Mouse (Mus musculus) intestine, embryonic 15.5 days (tissue): ENCODE results near the gene Rnaseh2a. TPM values are rescaled to one million over a fixed set of nuclear protein-coding genes. Genes with fewer than 3 reads are reported as not detected.

Experiments
- ATAC-seq: fragments of 200-750 bp; cut with Nextera tagmentation; 2 replicates; pipeline ENCODE4 v1.8.0; 2017; ENCODE audit warnings: moderate TSS enrichment, moderate library complexity
- H3K27ac ChIP-seq: fragments of 300-500 bp; sonication (generic); 2 replicates; pipeline ENCODE4 v1.5.1; 2015; ENCODE audit warnings: mild to moderate bottlenecking, inconsistent platforms
- H3K27me3 ChIP-seq: fragments of 300-500 bp; sonication (generic); replicated peaks from 2 replicates; pipeline ENCODE4 v1.6.1; 2015; ENCODE audit warnings: inconsistent platforms
- H3K36me3 ChIP-seq: fragments of 300-500 bp; sonication (generic); 2 replicates; pipeline ENCODE4 v1.6.1; 2015; ENCODE audit warnings: inconsistent platforms
- H3K4me1 ChIP-seq: fragments of 300-500 bp; sonication (generic); replicated peaks from 2 replicates; pipeline ENCODE4 v1.6.1; 2015; ENCODE audit warnings: inconsistent platforms
- H3K4me2 ChIP-seq: fragments of 300-500 bp; sonication (generic); replicated peaks from 2 replicates; pipeline ENCODE4 v1.6.1; 2015; ENCODE audit warnings: mild to moderate bottlenecking, inconsistent platforms
- H3K4me3 ChIP-seq: fragments of 300-500 bp; sonication (generic); replicated peaks from 2 replicates; pipeline ENCODE4 v1.5.1; 2015; ENCODE audit warnings: inconsistent platforms
- H3K9ac ChIP-seq: fragments of 300-500 bp; sonication (generic); 2 replicates; pipeline ENCODE4 v1.6.1; 2015; ENCODE audit warnings: inconsistent platforms
- H3K9me3 ChIP-seq: fragments of 300-500 bp; sonication (generic); 2 replicates; pipeline ENCODE4 v1.6.1; 2016; ENCODE audit warnings: inconsistent platforms
- WGBS: fragments of 180-500 bp; shearing (Covaris S2); methylation state at CpG from one replicate; pipeline ENCODE4 v1.1.7; 2015; 5-methylcytosine and 5-hydroxymethylcytosine counted together
- polyA plus RNA-seq: library from polyadenylated mRNA; unstranded; fragments of >200 nt; fragmentation: Nextera tagmentation; extraction: Ambion mirVana; gene quantifications from 2 replicates; pipeline ENCODE4 v1.2.1, GENCODE M21; 2015

Gene Rnaseh2a
- polyA plus RNA-seq, 1 experiment from 2014 or later: 117 TPM

DNA sequence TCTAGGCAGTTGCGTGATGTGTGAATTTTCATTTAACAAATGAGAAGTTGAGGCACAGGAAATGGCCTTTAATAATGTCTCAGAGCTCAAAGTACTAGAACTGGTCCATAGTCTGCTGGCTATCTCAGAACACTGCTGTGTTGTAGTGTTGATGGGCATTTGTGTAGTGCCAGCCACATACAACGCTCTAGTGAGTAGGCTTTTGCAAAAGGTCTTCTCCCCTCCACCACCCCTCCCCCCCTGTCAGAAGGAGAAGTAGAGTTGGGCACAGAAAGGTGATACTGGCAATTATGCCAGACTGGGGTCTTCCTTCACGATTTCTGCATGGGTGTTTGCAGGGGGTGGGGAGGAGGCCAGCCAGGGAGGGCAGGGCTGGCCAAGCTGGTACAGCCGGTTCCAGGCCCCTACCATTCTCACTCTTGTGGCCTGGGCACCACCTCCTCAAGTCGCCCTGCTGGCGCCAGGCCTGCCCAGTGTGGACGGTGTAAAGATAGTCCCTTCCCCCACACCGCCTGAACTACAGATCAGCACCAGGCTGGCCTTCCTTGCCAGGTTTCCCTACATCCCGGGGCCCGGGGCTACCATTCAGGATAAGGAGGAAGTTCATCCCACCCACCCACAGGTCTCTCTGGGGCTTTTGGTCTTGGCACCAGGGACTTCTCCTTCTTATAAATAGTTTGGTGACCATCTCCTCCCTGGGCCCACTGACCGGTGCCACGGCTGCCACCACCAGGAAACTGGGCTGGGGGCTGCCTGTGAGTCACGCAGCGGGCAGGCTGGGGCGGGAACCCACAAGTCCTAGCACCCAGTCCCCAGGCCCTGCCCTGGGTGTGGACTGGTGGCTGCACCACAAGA lies 12.3 kb upstream of the Rnaseh2a start:
- no peaks in the 10 kb centered on the region for H3K9me3 ChIP-seq
- peak overlapping the region; percentile 90 for H3K27ac ChIP-seq
- WGBS: 76% methylated on average over 15 of the region's 15 CpGs
- peaks cover 82% of the 10 kb centered on the region for H3K4me1 ChIP-seq
- 0 out of 2 replicates have a peak overlapping the region, but pooled peaks have one; percentile 9 for H3K4me2 ChIP-seq
- no peak for ATAC-seq
- no peaks in the 10 kb centered on the region for H3K27me3 ChIP-seq
- H3K36me3 ChIP-seq: no peaks in the 10 kb centered on the region
- H3K4me3 ChIP-seq: no peak overlapping the region
- 0 out of 2 replicates have a peak overlapping the region, but pooled peaks have one; percentile 11 for H3K9ac ChIP-seq

DNA sequence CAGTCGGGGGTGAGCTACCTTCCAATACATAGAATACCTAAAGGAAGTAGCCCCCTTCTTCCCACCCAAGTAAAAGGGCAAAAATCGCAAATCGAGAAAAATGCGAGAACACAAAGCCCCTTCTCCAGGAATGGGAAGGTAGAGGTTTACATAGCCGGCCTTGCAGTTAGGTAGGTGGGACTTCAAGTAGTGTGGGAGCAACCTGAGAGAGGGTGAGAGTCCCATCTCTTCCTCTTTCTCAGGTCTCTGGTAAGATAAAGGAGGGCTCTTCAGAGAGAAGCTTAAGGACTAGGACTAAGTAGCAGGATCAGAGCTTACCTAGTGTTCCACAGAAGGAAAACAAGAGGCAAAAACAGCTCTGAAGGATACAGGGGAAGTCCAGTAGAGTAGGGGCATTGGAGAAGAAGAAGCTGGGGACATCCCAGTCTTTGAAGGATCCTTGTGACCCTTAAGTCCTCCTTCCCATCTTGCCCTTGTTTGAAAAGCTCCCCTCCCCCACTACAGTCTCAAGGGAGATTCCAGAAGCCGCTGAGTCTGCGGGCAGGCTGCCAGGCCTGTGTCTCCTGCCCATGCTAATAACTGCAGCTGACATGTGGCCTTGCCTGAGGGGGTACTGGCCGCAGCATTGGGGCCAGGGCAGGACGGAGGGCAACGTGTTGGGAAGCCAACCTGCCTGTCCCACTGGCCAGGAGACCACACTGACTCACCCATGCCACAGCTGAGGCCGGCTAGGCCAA lies 11.2 kb upstream of the Rnaseh2a start:
- Histone ChIP-seq H3K4me1 (peaks cover 79% of the 10 kb centered on the region), H3K9ac (0 out of 2 replicates have a peak overlapping the region, but pooled peaks have one; percentile 18), H3K4me2 (peak overlapping the region; percentile 89), H3K9me3 (no peaks in the 10 kb centered on the region), H3K36me3 (no peaks in the 10 kb centered on the region), H3K27ac (peak overlapping the region; percentile 90), H3K27me3 (no peaks in the 10 kb centered on the region), H3K4me3 (peak overlapping the region; percentile 37; the same call in 1 of the 2 replicates)
- WGBS: 25% methylated on average over 11 of the region's 11 CpGs
- ATAC-seq: no peak

DNA sequence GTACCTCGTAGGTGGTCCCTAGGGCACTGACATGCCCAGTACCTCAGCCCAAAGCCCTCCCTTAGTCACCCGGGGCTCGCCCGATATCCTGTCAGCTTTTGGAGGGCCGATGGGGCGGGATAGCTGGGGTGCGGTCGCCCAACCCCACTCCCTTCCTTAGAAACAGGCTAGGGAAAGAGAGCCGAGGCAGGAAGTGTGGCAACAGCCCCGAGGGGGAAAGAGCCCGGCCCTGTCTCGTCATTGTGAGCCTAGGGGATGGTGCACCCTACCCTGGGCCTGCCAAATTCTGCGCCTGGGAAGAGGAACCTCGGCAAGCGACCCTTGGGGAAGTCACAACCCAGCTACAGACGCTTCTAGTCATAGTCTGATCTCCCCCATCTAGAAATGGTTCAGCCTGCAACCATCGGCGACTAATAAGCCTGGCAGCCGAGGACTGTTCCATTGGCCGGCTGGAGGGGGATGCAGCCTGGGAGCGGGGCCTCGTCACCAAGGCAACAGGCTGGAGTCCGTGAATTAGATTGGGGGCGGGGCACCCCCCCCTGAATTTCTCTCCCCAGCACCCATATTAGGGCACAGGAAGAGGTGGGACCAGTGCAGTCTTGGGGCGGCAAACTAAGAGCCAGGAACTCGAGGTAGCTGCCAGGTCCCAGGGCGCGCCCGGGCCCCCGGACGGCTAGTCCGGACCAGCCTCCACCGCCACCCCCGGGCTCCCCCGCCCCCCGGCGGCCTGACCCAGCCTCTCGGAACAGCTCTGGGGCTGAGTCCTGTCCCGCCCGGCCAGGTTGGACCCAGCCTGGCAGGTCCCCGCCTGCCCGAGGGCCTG lies 10.2 kb upstream of the Rnaseh2a start:
- Histone ChIP-seq H3K4me3 (peak overlapping the region; percentile 37), H3K27ac (peak overlapping the region; percentile 90), H3K36me3 (no peaks in the 10 kb centered on the region), H3K9me3 (no peaks in the 10 kb centered on the region), H3K27me3 (no peaks in the 10 kb centered on the region), H3K9ac (peak overlapping the region; percentile 43), H3K4me2 (peak overlapping the region; percentile 89), H3K4me1 (peaks cover 71% of the 10 kb centered on the region)
- peak; percentile 52 for ATAC-seq
- WGBS: 3% methylated on average over 42 of the region's 42 CpGs

DNA sequence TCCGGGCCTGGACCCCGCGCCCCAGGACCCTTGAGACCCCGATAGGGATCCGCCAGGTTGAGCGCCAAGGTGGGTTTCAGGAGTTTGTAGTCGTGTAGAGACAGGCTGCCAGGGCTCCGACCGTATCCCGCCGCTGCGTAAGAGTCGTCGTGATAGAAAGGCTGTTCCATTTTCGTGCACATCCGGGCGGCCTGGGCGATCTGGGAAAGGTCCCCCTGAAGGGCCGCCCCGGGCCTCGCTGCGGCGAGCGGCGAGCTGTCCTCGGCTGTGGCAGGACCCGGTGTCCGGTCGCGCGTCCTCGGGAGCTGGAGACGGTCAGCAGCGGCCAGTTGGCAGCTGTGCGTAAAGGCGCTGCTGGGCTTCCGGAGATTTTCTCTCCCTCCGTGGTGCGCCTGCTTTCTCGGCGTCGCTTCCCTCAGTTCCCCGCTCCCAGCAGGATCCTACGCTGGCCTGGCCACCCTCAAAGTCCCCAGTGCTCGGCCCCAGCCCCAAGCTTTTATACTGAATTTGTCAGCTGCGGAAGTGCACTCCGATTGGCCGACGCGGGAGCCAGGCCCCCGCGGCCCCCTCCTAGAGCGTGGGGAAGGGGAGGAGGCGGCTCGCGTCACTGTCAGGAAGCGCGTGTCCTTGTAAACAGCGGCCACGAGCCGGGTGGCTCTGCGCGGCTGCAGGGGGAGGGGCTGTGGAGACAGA lies 8.8 kb upstream of the Rnaseh2a start, which contains the start of gene Junb:
Gene Junb (minus strand): TSS at position 471 of the 693 bp plus-strand sequence.
- Histone ChIP-seq H3K27ac (peak within 1 kb of the TSS; percentile 90), H3K27me3 (no peaks in the 10 kb centered on the region), H3K4me3 (peak within 1 kb of the TSS; percentile 58), H3K9me3 (no peaks in the 10 kb centered on the region), H3K4me1 (peaks cover 63% of the 10 kb centered on the region), H3K36me3 (0 out of 2 replicates have a peak, but pooled peaks cover under 1% of the 10 kb centered on the region), H3K9ac (peak within 1 kb of the TSS; percentile 67), H3K4me2 (peak within 1 kb of the TSS; percentile 89)
- peak; percentile 67 for ATAC-seq
- under 1% methylated on average over 63 of the region's 63 CpGs for WGBS

DNA sequence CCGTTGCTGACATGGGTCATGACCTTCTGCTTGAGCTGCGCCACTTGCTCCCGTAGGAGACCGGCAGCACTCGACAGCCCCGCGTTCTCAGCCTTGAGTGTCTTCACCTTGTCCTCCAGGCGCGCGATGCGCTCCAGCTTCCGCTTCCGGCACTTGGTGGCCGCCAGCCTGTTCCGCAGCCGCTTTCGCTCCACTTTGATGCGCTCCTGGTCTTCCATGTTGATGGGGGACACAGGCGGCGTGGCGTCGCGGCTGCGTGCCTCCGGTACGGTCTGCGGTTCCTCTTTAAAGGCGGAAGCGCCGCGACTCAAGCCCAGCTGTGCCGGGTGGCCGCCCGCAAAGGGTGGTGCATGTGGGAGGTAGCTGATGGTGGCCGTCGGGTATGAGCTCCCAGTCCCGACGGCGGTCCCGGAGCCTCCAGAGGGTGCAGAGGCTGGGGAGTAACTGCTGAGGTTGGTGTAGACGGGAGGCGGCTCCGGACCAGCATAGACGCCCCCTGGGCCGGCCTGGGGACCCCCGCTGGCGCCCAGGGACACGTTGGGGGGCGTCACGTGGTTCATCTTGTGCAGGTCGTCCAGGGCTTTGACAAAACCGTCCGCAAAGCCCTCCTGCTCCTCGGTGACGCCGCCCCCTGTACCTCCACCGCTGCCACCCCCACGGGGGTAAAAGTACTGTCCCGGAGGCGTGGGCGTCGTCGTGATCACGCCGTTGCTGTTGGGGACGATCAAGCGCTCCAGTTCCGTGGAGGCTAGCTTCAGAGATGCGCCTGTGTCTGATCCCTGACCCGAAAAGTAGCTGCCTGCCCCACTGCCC lies 8.1 kb upstream of the Rnaseh2a start:
- Histone ChIP-seq H3K9me3 (no peaks in the 10 kb centered on the region), H3K27me3 (no peaks in the 10 kb centered on the region), H3K9ac (peak overlapping the region; percentile 67), H3K27ac (peak overlapping the region; percentile 90), H3K4me3 (peak overlapping the region; percentile 58), H3K4me2 (peak overlapping the region; percentile 89), H3K36me3 (0 out of 2 replicates have a peak, but pooled peaks cover 5% of the 10 kb centered on the region), H3K4me1 (peaks cover 61% of the 10 kb centered on the region)
- WGBS: under 1% methylated on average over 70 of the region's 70 CpGs
- ATAC-seq: no peak

DNA sequence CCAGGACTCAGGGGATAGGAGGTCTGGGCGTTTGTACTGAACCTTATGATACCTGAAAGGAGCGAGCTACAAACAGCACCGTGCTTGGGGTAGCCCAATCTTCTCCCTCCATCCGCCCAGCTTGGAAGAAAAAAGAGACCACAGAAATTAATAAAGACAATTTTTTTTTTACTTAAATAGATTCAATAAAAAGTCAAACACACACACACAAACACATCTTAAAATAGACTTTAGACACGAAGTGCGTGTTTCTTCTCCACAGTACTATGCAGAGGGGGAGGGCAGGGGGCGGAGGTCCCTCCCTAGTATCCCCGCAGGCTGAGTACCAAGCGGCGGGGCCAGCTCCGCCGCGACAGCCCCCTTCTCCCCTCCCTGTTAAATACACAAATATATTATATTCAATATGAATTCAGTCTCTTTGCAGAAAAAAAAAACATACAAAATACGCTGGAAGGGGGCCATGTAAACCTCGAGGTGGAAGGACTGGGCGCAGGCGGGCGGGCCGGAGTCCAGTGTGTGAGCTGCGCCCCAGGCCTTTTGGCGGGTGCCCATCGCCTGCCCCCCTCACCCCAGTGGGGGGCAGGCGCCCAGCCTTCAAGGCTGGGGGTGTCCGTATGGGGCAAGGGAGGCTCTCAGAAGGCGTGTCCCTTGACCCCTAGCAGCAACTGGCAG lies 7.3 kb upstream of the Rnaseh2a start:
- peak overlapping the region; percentile 67 for H3K9ac ChIP-seq
- no peak for ATAC-seq
- H3K4me2 ChIP-seq: peak overlapping the region; percentile 89
- peaks cover 7% of the 10 kb centered on the region; the same call in 1 of the 2 replicates for H3K36me3 ChIP-seq
- WGBS: 3% methylated on average over 25 of the region's 25 CpGs
- no peaks in the 10 kb centered on the region for H3K27me3 ChIP-seq
- peaks cover 53% of the 10 kb centered on the region for H3K4me1 ChIP-seq
- peak overlapping the region; percentile 90 for H3K27ac ChIP-seq
- peak overlapping the region; percentile 58 for H3K4me3 ChIP-seq
- H3K9me3 ChIP-seq: no peaks in the 10 kb centered on the region

DNA sequence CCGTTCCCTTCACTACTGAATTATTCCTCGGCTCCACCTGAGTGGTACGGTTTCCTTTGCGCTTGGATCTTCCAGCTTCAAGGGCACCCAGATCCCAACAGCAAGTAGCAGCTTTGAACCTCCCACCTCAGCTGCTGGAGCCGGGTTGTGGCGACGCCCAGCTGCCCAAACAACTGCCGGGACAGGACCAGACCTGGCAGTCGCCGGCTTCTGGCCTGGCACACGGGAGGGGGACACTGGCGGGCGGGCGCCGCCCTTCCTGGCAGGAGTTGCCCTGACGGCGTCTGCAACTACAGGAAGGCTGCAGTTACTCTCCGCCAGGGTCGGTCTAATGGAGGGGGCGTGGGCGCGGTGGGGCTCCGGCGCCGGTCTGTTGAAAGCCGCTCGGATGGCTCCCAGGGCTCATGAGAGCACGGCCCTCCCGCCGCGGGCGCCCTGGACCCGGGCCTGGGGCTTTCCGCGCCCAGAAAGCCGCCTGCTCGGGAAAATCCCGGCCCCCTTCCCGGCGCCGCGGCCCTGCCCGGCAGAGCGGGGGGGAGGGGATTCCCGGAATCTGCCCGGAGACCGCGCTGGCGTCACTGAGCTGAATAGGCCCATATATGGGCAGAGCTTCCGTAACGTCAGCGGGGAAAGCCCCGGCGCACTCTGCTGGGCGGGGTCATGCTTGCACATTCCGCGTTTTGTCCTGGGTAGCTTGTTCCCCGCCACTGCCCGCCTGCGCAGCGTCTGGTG lies 6.6 kb upstream of the Rnaseh2a start:
- peaks cover 48% of the 10 kb centered on the region for H3K4me1 ChIP-seq
- H3K4me3 ChIP-seq: peak overlapping the region; percentile 58
- H3K9me3 ChIP-seq: no peaks in the 10 kb centered on the region
- H3K27me3 ChIP-seq: no peaks in the 10 kb centered on the region
- ATAC-seq: peak; percentile 78
- WGBS: under 1% methylated on average over 61 of the region's 61 CpGs
- H3K36me3 ChIP-seq: peaks cover 14% of the 10 kb centered on the region; the same call in 1 of the 2 replicates
- peak overlapping the region; percentile 90 for H3K27ac ChIP-seq
- H3K4me2 ChIP-seq: peak overlapping the region; percentile 89
- peak overlapping the region; percentile 67 for H3K9ac ChIP-seq

DNA sequence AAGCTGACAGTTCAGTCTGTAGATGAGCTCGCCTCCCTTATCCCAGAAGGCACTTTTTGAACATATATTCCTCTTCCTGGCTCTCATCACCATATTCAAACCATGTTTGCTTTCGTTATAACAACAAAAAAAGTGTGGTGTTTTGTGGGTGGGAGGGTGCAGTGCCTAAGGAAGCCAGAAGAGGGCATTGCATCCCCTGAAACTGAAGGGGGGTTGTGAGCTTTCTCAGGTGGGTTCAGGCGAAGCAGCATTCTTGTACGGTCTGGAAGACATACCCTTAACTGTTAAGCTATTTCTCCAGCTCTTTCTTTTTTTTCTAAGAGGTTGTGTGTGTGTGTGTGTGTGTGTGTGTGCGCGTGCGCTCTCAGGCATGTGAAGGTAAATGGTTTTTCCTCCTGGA lies 5.9 kb upstream of the Rnaseh2a start:
- no peak for ATAC-seq
- 34% methylated on average over 7 of the region's 7 CpGs for WGBS
- Histone ChIP-seq H3K9ac (no peak overlapping the region), H3K4me2 (peak overlapping the region; percentile 89), H3K27me3 (no peaks in the 10 kb centered on the region), H3K9me3 (no peaks in the 10 kb centered on the region), H3K4me3 (peak overlapping the region; percentile 58; the same call in 1 of the 2 replicates), H3K36me3 (peaks cover 19% of the 10 kb centered on the region; the same call in 1 of the 2 replicates), H3K27ac (0 out of 2 replicates have a peak overlapping the region, but pooled peaks have one; percentile 90), H3K4me1 (peaks cover 48% of the 10 kb centered on the region)

DNA sequence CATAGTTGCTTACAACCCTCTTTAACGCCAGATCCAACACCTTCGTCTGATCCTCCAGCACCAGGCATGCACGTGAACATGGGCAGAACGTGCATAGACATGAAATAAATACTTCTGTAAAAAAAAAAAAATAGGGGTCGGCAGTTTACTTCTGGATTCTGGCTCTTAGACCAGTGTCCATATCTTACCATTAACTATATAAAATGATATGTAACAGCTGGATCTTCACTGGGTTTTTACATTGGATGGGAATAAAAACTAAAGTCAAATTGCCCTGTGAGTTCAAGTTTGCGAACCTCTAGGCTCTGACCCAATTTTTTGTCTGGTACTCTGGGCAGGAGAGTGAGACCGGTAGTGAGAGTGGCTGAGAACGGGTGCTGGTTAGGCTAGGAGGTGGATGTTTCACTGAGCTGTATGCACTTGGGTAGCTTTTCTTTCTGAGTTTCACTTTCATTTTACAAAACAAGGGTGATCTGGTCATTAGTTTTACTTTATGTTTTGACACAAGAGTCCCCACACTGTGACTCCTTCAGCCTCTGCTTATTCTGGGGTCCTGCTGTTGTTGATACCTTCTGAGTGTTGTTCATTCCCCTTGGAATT lies 5.1 kb upstream of the Rnaseh2a start:
- Histone ChIP-seq H3K9ac (no peak overlapping the region), H3K36me3 (peaks cover 19% of the 10 kb centered on the region; the same call in 1 of the 2 replicates), H3K4me1 (peaks cover 41% of the 10 kb centered on the region), H3K4me3 (no peak overlapping the region), H3K27ac (no peak overlapping the region), H3K4me2 (no peak overlapping the region), H3K27me3 (no peaks in the 10 kb centered on the region), H3K9me3 (no peaks in the 10 kb centered on the region)
- no peak for ATAC-seq
- WGBS: 78% methylated on average over 8 of the region's 8 CpGs
